Mouse (Mus musculus) lung, postnatal 0 days (tissue): ENCODE data around the gene Jun.

Experiments
- CTCF ChIP-seq: IDR thresholded peaks from 2 replicates; pipeline ENCODE4 v1.5.1; 2016; ENCODE audit warnings: antibody characterized with exemption, mild to moderate bottlenecking
- EP300 ChIP-seq: IDR thresholded peaks from 2 replicates; pipeline ENCODE4 v1.6.1; 2016; ENCODE audit warnings: antibody characterized with exemption, mild to moderate bottlenecking, control low read depth

DNA sequence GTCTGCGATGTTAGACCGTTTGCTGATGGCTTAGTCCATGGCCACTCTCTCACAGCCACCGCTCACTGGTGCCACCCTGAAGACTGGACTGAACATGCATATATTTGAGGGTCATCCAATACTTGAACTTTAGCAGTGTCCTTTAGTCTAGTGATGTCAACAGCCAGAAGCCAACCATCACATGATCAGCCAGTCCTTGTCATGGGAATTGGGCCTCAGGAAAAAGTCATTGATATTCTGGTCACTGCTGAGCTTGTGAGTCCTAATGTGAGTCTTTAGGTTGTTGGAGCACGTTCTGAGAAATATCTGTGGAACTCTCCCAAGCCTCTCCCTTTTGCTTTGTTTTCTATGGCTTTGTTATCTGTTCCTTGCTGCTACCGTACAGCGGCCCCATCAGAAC is 43.3 kb upstream of the Jun start:
- no peak for TF ChIP-seq CTCF
- no peak for TF ChIP-seq EP300
